Mouse (Mus musculus): Measurements from ENCODE around the gene C9. TPM values are rescaled to one million over a fixed set of nuclear protein-coding genes. Genes with fewer than 3 reads are reported as not detected.

The C9 gene
- polyA plus RNA-seq, 1 experiment from 2014 or later = 0.86 TPM

DNA sequence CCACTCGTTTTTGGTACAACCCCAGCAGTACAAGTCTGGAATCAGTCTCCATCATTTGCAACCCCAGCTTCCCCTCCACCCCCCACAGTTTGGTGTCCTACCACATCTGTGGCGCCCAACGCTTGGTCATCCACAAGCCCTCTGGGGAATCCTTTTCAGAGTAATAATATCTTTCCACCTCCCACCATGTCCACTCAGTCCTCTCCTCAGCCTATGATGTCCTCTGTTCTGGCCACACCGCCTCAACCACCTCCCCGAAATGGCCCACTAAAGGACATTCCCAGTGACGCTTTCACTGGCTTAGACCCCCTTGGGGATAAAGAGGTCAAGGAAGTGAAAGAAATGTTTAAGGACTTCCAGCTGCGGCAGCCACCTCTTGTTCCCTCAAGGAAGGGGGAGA is 9.8 kb upstream of the C9 start:
- 88% methylated on average over 7 of the region's 7 CpGs for WGBS
- no peak overlapping the region for H3K4me2 ChIP-seq
- no peaks in the 10 kb centered on the region for H3K9me3 ChIP-seq
- H3K4me3 ChIP-seq (replicated peaks) = no peak overlapping the region
- ATAC-seq (ENCODE audit: insufficient read depth, low FRiP score, low read depth) = no peak
- peaks cover 9% of the 10 kb centered on the region; the same call in 1 of the 2 replicates for H3K36me3 ChIP-seq
- H3K4me1 ChIP-seq = 0 out of 2 replicates have a peak, but pooled peaks cover 7% of the 10 kb centered on the region
- H3K27ac ChIP-seq = no peak overlapping the region
- H3K9ac ChIP-seq = no peak overlapping the region
- H3K27me3 ChIP-seq (replicated peaks) = no peaks in the 10 kb centered on the region

DNA sequence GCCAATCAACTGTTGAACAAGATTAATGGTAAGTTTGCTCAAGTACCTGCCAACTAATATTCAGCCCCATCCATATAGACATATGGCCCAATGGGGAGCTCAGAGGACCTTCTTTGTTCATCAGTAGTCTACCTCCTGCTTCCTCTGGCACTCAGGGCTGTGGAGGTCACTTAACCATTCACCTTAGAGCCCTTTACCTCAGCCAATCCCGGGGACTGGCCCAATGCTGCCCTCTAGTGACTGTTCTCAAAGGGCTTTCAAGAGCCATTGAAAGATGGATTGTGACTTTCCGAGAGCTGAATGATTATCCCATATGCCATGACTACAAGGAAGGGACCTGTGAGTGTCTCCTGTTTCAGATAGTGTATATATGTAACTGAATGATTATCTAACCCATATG is 9.4 kb upstream of the C9 start:
- WGBS = 57% methylated on average over 2 of the region's 2 CpGs
- Histone ChIP-seq H3K9me3 (no peaks in the 10 kb centered on the region), H3K4me1 (0 out of 2 replicates have a peak, but pooled peaks cover 7% of the 10 kb centered on the region), H3K4me3 (replicated peaks) (no peak overlapping the region), H3K36me3 (peaks cover 9% of the 10 kb centered on the region; the same call in 1 of the 2 replicates), H3K9ac (no peak overlapping the region), H3K27me3 (replicated peaks) (no peaks in the 10 kb centered on the region), H3K27ac (no peak overlapping the region), H3K4me2 (no peak overlapping the region)
- ATAC-seq (ENCODE audit: insufficient read depth, low FRiP score, low read depth) = no peak

DNA sequence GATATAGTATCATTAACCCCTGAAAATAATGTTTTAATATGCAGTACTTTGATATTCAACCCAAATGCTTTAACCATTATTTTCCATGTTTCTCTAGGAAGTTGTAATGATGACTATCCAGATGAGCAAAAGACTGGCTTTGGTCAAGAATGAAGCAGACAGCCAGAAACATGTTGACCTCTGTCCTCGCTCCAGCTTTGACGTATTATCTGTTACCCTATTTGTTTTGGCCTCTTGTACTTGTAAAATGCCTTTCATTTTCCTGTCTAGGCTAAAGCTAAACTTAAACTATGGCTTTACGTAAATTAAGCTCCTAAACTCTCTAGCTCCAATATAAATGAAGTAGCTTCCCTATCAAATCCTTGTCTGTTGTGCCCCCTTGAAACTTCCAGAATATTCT is 6.4 kb upstream of the C9 start:
- H3K4me3 ChIP-seq (replicated peaks) = no peak overlapping the region
- peaks cover 9% of the 10 kb centered on the region; the same call in 1 of the 2 replicates for H3K36me3 ChIP-seq
- no peak overlapping the region for H3K27ac ChIP-seq
- H3K4me2 ChIP-seq = no peak overlapping the region
- no peak overlapping the region for H3K9ac ChIP-seq
- H3K9me3 ChIP-seq = no peaks in the 10 kb centered on the region
- no peaks in the 10 kb centered on the region for H3K27me3 ChIP-seq (replicated peaks)
- WGBS = 68% methylated on average over 3 of the region's 3 CpGs
- no peaks in the 10 kb centered on the region for H3K4me1 ChIP-seq
- no peak for ATAC-seq (ENCODE audit: insufficient read depth, low FRiP score, low read depth)

DNA sequence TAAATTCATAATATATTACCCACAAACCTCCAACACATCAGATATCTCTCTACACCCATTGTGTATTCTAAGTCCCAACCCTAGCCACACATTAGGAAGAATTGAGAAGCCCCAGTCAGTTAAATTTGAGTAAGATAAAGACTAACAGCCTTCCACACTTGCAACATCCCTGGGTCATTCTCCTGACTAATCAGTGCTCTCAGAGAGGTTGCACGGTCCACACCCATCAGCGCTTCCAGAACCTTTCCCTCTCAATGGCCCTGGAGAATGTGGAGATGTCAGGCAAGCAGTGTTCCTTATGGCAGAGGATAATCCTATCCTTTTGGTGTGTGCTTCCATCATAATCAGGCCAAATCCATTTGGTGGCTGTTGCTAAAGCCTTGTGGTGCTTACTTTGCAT is 675 bp upstream of the C9 start:
- no peak for ATAC-seq (ENCODE audit: insufficient read depth, low FRiP score, low read depth)

DNA sequence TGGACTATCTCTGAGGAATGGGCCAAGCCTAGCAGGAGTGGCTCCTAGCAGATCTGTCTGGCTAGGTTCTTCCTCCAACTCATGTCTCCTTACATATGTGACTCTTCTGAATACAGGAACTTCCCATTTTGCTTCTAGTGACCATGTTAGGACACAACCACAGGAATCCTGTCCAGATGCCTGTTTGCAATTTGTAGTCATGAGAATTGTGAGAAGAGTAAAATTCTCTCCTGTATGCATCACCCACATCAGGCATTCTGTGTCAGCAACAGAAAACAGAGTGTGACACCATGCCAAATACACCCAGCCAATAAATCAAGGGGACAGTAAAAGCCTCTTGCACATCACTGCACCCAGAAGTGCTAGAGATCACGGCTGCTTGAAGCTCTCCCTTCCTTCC is 1.1 kb downstream of the C9 start:
- no peaks in the 10 kb centered on the region for H3K36me3 ChIP-seq
- no peaks in the 10 kb centered on the region for H3K9me3 ChIP-seq
- H3K27me3 ChIP-seq (replicated peaks) = no peaks in the 10 kb centered on the region
- H3K27ac ChIP-seq = no peak overlapping the region
- H3K4me2 ChIP-seq = no peak overlapping the region
- H3K4me3 ChIP-seq (replicated peaks) = no peak overlapping the region
- WGBS = 68% methylated on average over 1 of the region's 1 CpGs
- 0 out of 2 replicates have a peak, but pooled peaks cover 5% of the 10 kb centered on the region for H3K4me1 ChIP-seq
- H3K9ac ChIP-seq = no peak overlapping the region
- ATAC-seq (ENCODE audit: insufficient read depth, low FRiP score, low read depth) = no peak

More for the DNA sequence above, 675 bp upstream of the C9 start:
- H3K9me3 ChIP-seq = no peaks in the 10 kb centered on the region
- no peaks in the 10 kb centered on the region for H3K27me3 ChIP-seq (replicated peaks)
- no peak overlapping the region for H3K9ac ChIP-seq
- 0 out of 2 replicates have a peak, but pooled peaks cover 5% of the 10 kb centered on the region for H3K4me1 ChIP-seq
- H3K27ac ChIP-seq = no peak overlapping the region
- H3K36me3 ChIP-seq = no peaks in the 10 kb centered on the region
- H3K4me2 ChIP-seq = no peak overlapping the region
- WGBS = 64% methylated on average over 2 of the region's 2 CpGs
- no peak overlapping the region for H3K4me3 ChIP-seq (replicated peaks)

DNA sequence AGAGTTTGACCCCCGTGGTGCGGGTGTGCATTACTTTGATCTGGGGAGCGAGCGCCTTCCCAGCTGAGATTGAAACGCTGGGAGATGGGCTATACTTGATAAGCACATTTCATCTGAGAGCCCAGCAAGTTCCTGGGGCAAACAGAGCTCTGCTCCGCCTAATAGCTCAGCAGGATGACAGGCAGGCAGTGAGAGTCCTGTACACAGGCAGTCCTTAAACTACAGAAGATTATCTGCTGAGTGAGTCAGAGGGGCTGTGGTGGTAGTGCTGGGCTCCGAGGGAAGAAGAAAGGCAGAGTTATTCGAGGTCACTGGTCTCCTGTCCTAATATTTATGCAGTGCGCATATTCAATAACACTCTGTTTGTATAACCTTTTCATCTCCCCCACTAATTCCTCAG is 3.8 kb downstream of the C9 start:
- Histone ChIP-seq H3K27ac (no peak overlapping the region), H3K9me3 (no peaks in the 10 kb centered on the region), H3K9ac (no peak overlapping the region), H3K36me3 (no peaks in the 10 kb centered on the region), H3K4me1 (0 out of 2 replicates have a peak, but pooled peaks cover 5% of the 10 kb centered on the region), H3K27me3 (replicated peaks) (no peaks in the 10 kb centered on the region), H3K4me3 (replicated peaks) (no peak overlapping the region), H3K4me2 (0 out of 2 replicates have a peak overlapping the region, but pooled peaks have one; percentile 14)
- peak; percentile 73; the same call in 1 of the 2 replicates for ATAC-seq (ENCODE audit: insufficient read depth, low FRiP score, low read depth)
- WGBS = 12% methylated on average over 9 of the region's 9 CpGs

DNA sequence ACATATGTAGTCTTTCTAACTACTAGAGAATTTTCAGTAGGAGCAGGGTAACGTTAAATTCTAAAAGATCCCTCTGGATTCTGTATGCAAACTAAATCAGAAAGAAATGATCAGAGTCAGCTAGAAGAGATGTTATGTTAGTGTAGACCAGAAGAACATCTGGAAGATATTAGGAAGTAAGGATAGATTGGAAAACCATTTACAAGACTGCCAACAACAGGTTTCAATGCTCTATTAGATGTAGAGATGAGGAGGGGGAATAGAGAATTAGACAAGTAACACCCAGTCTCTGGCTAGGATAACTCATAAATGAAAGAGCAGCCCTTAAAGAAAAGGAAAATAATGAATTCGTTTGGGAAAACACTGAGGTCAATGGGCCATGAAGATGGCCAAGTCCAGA is 9.3 kb downstream of the C9 start:
- H3K27me3 ChIP-seq (replicated peaks) = no peaks in the 10 kb centered on the region
- no peak overlapping the region for H3K4me3 ChIP-seq (replicated peaks)
- no peaks in the 10 kb centered on the region for H3K4me1 ChIP-seq
- no peak for ATAC-seq (ENCODE audit: insufficient read depth, low FRiP score, low read depth)
- H3K9me3 ChIP-seq = no peaks in the 10 kb centered on the region
- no peak overlapping the region for H3K27ac ChIP-seq
- WGBS = 69% methylated on average over 2 of the region's 2 CpGs
- no peaks in the 10 kb centered on the region for H3K36me3 ChIP-seq
- H3K4me2 ChIP-seq = no peak overlapping the region
- no peak overlapping the region for H3K9ac ChIP-seq

DNA sequence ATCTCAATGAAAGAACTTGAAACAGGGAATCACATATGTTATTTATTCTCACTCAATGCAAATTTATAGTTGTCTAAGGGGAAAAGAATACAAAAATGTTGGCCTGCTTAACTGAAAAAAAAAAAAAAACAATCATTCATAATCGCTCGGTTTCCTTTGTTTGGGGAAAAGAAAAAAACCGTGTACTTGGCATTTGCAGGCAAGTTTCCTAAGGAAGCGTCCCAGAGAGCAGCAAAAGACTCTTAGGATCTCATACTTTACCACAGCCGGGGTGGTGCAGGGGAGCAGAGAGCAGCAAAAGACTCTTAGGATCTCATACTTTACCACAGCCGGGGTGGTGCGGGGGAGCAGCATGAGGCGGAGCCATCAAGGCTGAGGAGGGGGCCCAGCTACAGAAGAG is 16.3 kb downstream of the C9 start:
- H3K27ac ChIP-seq = no peak overlapping the region; the same call in 1 of the 2 replicates
- no peak overlapping the region for H3K4me2 ChIP-seq
- H3K4me3 ChIP-seq (replicated peaks) = no peak overlapping the region
- 60% methylated on average over 8 of the region's 8 CpGs for WGBS
- ATAC-seq (ENCODE audit: insufficient read depth, low FRiP score, low read depth) = no peak
- H3K27me3 ChIP-seq (replicated peaks) = no peaks in the 10 kb centered on the region
- H3K9me3 ChIP-seq = no peaks in the 10 kb centered on the region
- H3K4me1 ChIP-seq = no peaks in the 10 kb centered on the region
- H3K36me3 ChIP-seq = no peaks in the 10 kb centered on the region
- H3K9ac ChIP-seq = no peak overlapping the region

DNA sequence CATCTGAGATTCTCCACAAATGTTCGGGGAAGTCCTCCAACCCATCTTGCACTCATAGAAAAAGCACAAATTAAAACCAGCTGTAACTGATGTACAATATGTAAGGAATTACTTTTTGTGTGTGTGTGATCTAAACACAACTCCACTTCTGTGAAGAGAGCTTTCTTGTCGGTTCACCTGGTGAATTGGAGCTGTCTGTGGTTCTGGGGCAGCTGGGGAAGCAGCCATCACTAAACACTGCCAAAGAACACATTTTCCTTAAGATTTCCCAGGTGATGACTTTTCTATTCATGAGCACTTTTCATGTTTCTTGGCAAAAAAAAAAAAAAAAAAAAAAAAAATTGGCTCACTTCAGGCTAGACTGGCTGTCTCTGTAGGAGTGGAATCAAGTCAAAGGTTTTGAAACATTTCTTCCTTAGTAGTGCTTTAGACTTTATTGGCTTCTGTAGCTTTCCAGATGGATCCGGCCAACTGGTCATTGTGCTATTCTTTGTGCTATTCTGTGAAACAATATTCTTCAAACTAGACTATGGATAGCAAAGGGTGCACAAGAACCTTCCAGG is 18.3 kb downstream of the C9 start:
- H3K4me1 ChIP-seq = no peaks in the 10 kb centered on the region
- 71% methylated on average over 3 of the region's 3 CpGs for WGBS
- H3K9me3 ChIP-seq = no peaks in the 10 kb centered on the region
- no peak overlapping the region for H3K9ac ChIP-seq
- H3K27me3 ChIP-seq (replicated peaks) = no peaks in the 10 kb centered on the region
- no peaks in the 10 kb centered on the region for H3K36me3 ChIP-seq
- ATAC-seq (ENCODE audit: insufficient read depth, low FRiP score, low read depth) = no peak
- H3K4me3 ChIP-seq (replicated peaks) = no peak overlapping the region
- H3K27ac ChIP-seq = no peak overlapping the region
- H3K4me2 ChIP-seq = no peak overlapping the region

DNA sequence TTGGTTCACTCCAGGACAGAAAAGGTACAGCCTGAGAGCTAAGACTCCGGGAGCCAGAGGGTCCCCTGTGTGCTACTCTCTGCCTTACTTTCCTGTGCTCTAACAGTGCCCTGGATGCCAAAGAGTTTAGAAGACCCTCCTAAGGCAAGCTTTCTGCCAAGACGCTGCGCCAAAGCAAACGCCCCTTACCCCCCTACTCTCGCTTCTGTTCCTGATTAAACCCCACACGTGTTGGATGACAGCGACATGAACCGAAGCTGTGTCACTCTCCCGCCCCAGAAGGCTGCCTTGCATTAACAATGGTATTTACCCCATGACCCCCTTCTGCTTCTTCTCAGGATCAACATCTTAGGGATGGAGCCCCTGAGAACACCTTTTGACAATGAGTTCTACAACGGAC is 21.9 kb downstream of the C9 start:
- Histone ChIP-seq H3K4me1 (no peaks in the 10 kb centered on the region), H3K27me3 (replicated peaks) (no peaks in the 10 kb centered on the region), H3K4me2 (no peak overlapping the region), H3K9ac (no peak overlapping the region), H3K4me3 (replicated peaks) (no peak overlapping the region), H3K9me3 (no peaks in the 10 kb centered on the region), H3K27ac (no peak overlapping the region), H3K36me3 (no peaks in the 10 kb centered on the region)
- WGBS = 79% methylated on average over 10 of the region's 10 CpGs
- ATAC-seq (ENCODE audit: insufficient read depth, low FRiP score, low read depth) = no peak

DNA sequence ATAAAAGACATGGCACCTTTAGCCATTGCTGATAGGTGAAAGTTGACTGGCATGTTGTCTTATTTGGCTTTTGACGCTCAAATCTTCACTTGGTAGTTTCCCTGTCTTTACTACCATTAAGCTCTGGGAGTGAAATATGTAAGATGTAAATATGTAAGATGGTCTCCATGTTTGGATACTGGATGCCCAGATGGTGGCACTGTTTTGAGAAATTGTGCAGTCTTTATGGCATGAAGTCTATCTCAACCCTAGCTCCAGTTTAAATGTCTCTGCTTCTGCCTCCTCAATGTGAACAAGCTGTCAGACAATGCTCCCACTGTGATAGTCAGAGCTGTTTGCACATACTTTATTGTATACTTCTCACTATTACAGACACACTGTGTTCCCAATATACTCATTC is 23.7 kb downstream of the C9 start:
- Histone ChIP-seq H3K27me3 (replicated peaks) (no peaks in the 10 kb centered on the region), H3K4me1 (no peaks in the 10 kb centered on the region), H3K4me3 (replicated peaks) (no peak overlapping the region), H3K27ac (no peak overlapping the region), H3K9me3 (no peaks in the 10 kb centered on the region), H3K4me2 (no peak overlapping the region), H3K36me3 (no peaks in the 10 kb centered on the region), H3K9ac (no peak overlapping the region)
- WGBS = 93% methylated on average over 1 of the region's 1 CpGs
- ATAC-seq (ENCODE audit: insufficient read depth, low FRiP score, low read depth) = no peak

DNA sequence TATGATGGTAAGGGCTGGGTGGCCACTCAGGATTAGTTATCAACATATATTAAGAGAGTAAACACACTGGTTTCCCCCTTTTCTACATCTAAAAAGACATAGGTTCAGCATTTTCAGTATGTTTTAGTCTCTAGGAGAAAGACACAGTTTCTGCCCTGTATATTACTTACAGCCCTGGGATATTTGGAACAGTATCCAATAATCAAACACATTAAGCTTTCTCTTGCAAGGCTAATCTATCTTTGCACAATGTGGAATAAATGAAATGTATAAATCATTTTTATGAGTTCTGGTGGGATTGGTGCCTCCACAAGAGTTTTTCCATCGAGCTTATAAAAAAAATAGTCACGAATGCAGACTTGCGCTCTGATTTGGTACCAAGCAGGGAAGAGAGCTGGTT is 24.3 kb downstream of the C9 start:
- 80% methylated on average over 3 of the region's 3 CpGs for WGBS
- no peaks in the 10 kb centered on the region for H3K36me3 ChIP-seq
- no peak for ATAC-seq (ENCODE audit: insufficient read depth, low FRiP score, low read depth)
- H3K27me3 ChIP-seq (replicated peaks) = no peaks in the 10 kb centered on the region
- H3K4me3 ChIP-seq (replicated peaks) = no peak overlapping the region
- H3K4me2 ChIP-seq = no peak overlapping the region
- H3K9me3 ChIP-seq = no peaks in the 10 kb centered on the region
- no peak overlapping the region for H3K27ac ChIP-seq
- H3K9ac ChIP-seq = no peak overlapping the region
- H3K4me1 ChIP-seq = no peaks in the 10 kb centered on the region

DNA sequence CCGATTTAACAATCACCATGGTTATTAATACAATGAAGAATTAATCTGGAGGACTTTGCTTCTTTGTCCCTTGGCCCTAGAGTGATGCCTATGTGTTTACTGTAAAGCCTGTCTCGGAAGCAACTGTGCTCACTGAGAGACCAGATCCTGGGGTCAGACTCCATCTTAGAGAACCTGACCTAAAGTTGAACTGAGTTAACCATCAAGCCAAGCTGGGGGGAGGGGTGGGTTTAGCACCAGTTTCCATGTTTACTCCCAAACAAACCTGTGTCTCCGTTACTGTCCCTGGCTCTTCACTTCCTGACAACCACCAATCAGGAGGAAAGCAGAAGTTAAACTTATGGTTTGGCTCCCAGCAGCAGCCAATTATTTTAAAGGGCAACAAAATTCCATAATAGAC is 38.4 kb downstream of the C9 start:
- no peak overlapping the region for H3K4me2 ChIP-seq
- H3K4me3 ChIP-seq (replicated peaks) = no peak overlapping the region
- ATAC-seq (ENCODE audit: insufficient read depth, low FRiP score, low read depth) = no peak
- H3K9me3 ChIP-seq = no peaks in the 10 kb centered on the region
- WGBS = 64% methylated on average over 3 of the region's 3 CpGs
- H3K36me3 ChIP-seq = no peaks in the 10 kb centered on the region
- H3K9ac ChIP-seq = no peak overlapping the region
- H3K27ac ChIP-seq = no peak overlapping the region
- no peaks in the 10 kb centered on the region for H3K4me1 ChIP-seq
- H3K27me3 ChIP-seq (replicated peaks) = no peaks in the 10 kb centered on the region
